Mouse (Mus musculus): Measurements from ENCODE around the gene Dhx29. TPM values are rescaled to one million over a fixed set of nuclear protein-coding genes. Genes with fewer than 3 reads are reported as not detected.
A peak's percentile ranks its signal among the peaks of the same experiment; 100 is the strongest.

Gene Dhx29
- total RNA-seq (2012; rRNA removed), result 25.3 and 33.2 TPM in 2 replicates

- Histone ChIP-seq H3K27ac (ENCODE audit: insufficient read depth, low read depth, low read length, poor library complexity, severe bottlenecking) (peak within 1 kb of the TSS; percentile 41; the same call in 1 of the 2 replicates), H3K9me3 (ENCODE audit: control insufficient read depth, insufficient read depth, low read depth, low read length) (no peaks in the 10 kb centered on the region), H3K9ac (ENCODE audit: insufficient read depth, low read depth, low read length, poor library complexity, severe bottlenecking) (peak within 1 kb of the TSS; percentile 92), H3K36me3 (ENCODE audit: control insufficient read depth, insufficient read depth, low read length, poor library complexity, severe bottlenecking) (peaks cover 6% of the 10 kb centered on the region; the same call in 1 of the 2 replicates), H3K4me1 (ENCODE audit: control insufficient read depth in 2 of 2, insufficient read depth in 2 of 2, low read length in 2 of 2, poor library complexity in 1 of 2) (peaks cover 4 to 6% of the 10 kb centered on the region in 2 experiments; a peak in 3 of 4 replicates), H3K4me3 (ENCODE audit: insufficient read depth in 1 of 2, low read depth in 1 of 2, low read length in 2 of 2, poor library complexity in 1 of 2, severe bottlenecking in 1 of 2) (peak within 1 kb of the TSS; percentile 91 to 96)
- DNase-seq (ENCODE audit: low read depth, low spot score), result peak; percentile 97
- in situ Hi-C loops (cut with MboI; ENCODE audit: low sequenced_read_pairs in 2 of 2, unreplicated experiment in 2 of 2), result no loop called here
- TF ChIP-seq HCFC1 (IDR thresholded peaks at IDR 0.05; ENCODE audit: borderline replicate concordance, insufficient read depth, low read length), result peak; percentile 78; the same call in 1 of the 2 replicates
- no peak for TF ChIP-seq MAFK (IDR thresholded peaks at IDR 0.05; ENCODE audit: insufficient read depth, low read depth, low read length)
- no peak for TF ChIP-seq ZC3H11A (IDR thresholded peaks at IDR 0.05; ENCODE audit: borderline replicate concordance, low read depth, low read length)
- no peak for TF ChIP-seq CHD2 (IDR thresholded peaks at IDR 0.05; ENCODE audit: low read depth, low read length)
Measured at GRCm38 (mm10) chr13:112927287-112928001, at the start of gene Dhx29, which contains the start of gene Mtrex. Gene Dhx29 (plus strand): TSS chr13:112927454. Gene Mtrex (minus strand): TSS chr13:112927398.

GRCm38 (mm10) chr13:112887234-112887633 is 40.0 kb upstream of the Dhx29 start:
- TF ChIP-seq MAFK (IDR thresholded peaks at IDR 0.05; ENCODE audit: insufficient read depth, low read depth, low read length) (no peak), ZC3H11A (IDR thresholded peaks at IDR 0.05; ENCODE audit: borderline replicate concordance, low read depth, low read length) (no peak), HCFC1 (IDR thresholded peaks at IDR 0.05; ENCODE audit: borderline replicate concordance, insufficient read depth, low read length) (no peak), CHD2 (IDR thresholded peaks at IDR 0.05; ENCODE audit: low read depth, low read length) (no peak), ZNF384 (IDR thresholded peaks at IDR 0.05; ENCODE audit: low read depth, low read length) (no peak)
- no peaks in the 10 kb centered on the region for H3K9me3 ChIP-seq (ENCODE audit: control insufficient read depth, insufficient read depth, low read depth, low read length)
- H3K4me3 ChIP-seq (ENCODE audit: insufficient read depth in 1 of 2, low read depth in 1 of 2, low read length in 2 of 2, poor library complexity in 1 of 2, severe bottlenecking in 1 of 2), result no peak overlapping the region
- DNase-seq (ENCODE audit: low read depth, low spot score), result no peak
- peaks cover 39% of the 10 kb centered on the region for H3K36me3 ChIP-seq (ENCODE audit: control insufficient read depth, insufficient read depth, low read length, poor library complexity, severe bottlenecking)
- no peak overlapping the region for H3K9ac ChIP-seq (ENCODE audit: insufficient read depth, low read depth, low read length, poor library complexity, severe bottlenecking)
- in situ Hi-C loops (cut with MboI; ENCODE audit: low sequenced_read_pairs in 2 of 2, unreplicated experiment in 2 of 2), result no loop called here
- H3K4me1 ChIP-seq (ENCODE audit: control insufficient read depth in 2 of 2, insufficient read depth in 2 of 2, low read length in 2 of 2, poor library complexity in 1 of 2), result no peaks in the 10 kb centered on the region
- H3K27ac ChIP-seq (ENCODE audit: insufficient read depth, low read depth, low read length, poor library complexity, severe bottlenecking), result no peak overlapping the region

GRCm38 (mm10) chr13:112902176-112902575 is 25.1 kb upstream of the Dhx29 start:
- in situ Hi-C loops (cut with MboI; ENCODE audit: low sequenced_read_pairs in 2 of 2, unreplicated experiment in 2 of 2), result no loop called here

GRCm38 (mm10) chr13:112909663-112910062 is 17.6 kb upstream of the Dhx29 start:
- TF ChIP-seq CHD2 (IDR thresholded peaks at IDR 0.05; ENCODE audit: low read depth, low read length) (no peak), MAFK (IDR thresholded peaks at IDR 0.05; ENCODE audit: insufficient read depth, low read depth, low read length) (no peak), ZNF384 (IDR thresholded peaks at IDR 0.05; ENCODE audit: low read depth, low read length) (no peak), ZC3H11A (IDR thresholded peaks at IDR 0.05; ENCODE audit: borderline replicate concordance, low read depth, low read length) (no peak), HCFC1 (IDR thresholded peaks at IDR 0.05; ENCODE audit: borderline replicate concordance, insufficient read depth, low read length) (no peak)
- Histone ChIP-seq H3K4me3 (ENCODE audit: insufficient read depth in 1 of 2, low read depth in 1 of 2, low read length in 2 of 2, poor library complexity in 1 of 2, severe bottlenecking in 1 of 2) (no peak overlapping the region), H3K36me3 (ENCODE audit: control insufficient read depth, insufficient read depth, low read length, poor library complexity, severe bottlenecking) (peaks cover 13% of the 10 kb centered on the region), H3K4me1 (ENCODE audit: control insufficient read depth in 2 of 2, insufficient read depth in 2 of 2, low read length in 2 of 2, poor library complexity in 1 of 2) (no peaks in the 10 kb centered on the region), H3K9ac (ENCODE audit: insufficient read depth, low read depth, low read length, poor library complexity, severe bottlenecking) (no peak overlapping the region), H3K9me3 (ENCODE audit: control insufficient read depth, insufficient read depth, low read depth, low read length) (no peaks in the 10 kb centered on the region), H3K27ac (ENCODE audit: insufficient read depth, low read depth, low read length, poor library complexity, severe bottlenecking) (no peak overlapping the region)
- peak; percentile 27 for DNase-seq (ENCODE audit: low read depth, low spot score)
- in situ Hi-C loops (cut with MboI; ENCODE audit: low sequenced_read_pairs in 2 of 2, unreplicated experiment in 2 of 2), result no loop called here

More at GRCm38 (mm10) chr13:112902176-112902575, 25.1 kb upstream of the Dhx29 start:
- DNase-seq (ENCODE audit: low read depth, low spot score), result no peak
- no peak overlapping the region for H3K4me3 ChIP-seq (ENCODE audit: insufficient read depth in 1 of 2, low read depth in 1 of 2, low read length in 2 of 2, poor library complexity in 1 of 2, severe bottlenecking in 1 of 2)
- TF ChIP-seq MAFK (IDR thresholded peaks at IDR 0.05; ENCODE audit: insufficient read depth, low read depth, low read length) (no peak), CHD2 (IDR thresholded peaks at IDR 0.05; ENCODE audit: low read depth, low read length) (no peak), ZC3H11A (IDR thresholded peaks at IDR 0.05; ENCODE audit: borderline replicate concordance, low read depth, low read length) (no peak), ZNF384 (IDR thresholded peaks at IDR 0.05; ENCODE audit: low read depth, low read length) (no peak), HCFC1 (IDR thresholded peaks at IDR 0.05; ENCODE audit: borderline replicate concordance, insufficient read depth, low read length) (no peak)
- H3K27ac ChIP-seq (ENCODE audit: insufficient read depth, low read depth, low read length, poor library complexity, severe bottlenecking), result no peak overlapping the region
- no peaks in the 10 kb centered on the region for H3K9me3 ChIP-seq (ENCODE audit: control insufficient read depth, insufficient read depth, low read depth, low read length)
- H3K4me1 ChIP-seq (ENCODE audit: control insufficient read depth in 2 of 2, insufficient read depth in 2 of 2, low read length in 2 of 2, poor library complexity in 1 of 2), result no peaks in the 10 kb centered on the region
- peaks cover 23% of the 10 kb centered on the region for H3K36me3 ChIP-seq (ENCODE audit: control insufficient read depth, insufficient read depth, low read length, poor library complexity, severe bottlenecking)
- H3K9ac ChIP-seq (ENCODE audit: insufficient read depth, low read depth, low read length, poor library complexity, severe bottlenecking), result no peak overlapping the region

Data from ES-E14 (cell line).